Mouse (Mus musculus) olfactory bulb, adult 2 months (tissue): ENCODE data around the gene Rad51b. TPM values are rescaled to one million over a fixed set of nuclear protein-coding genes. Genes with fewer than 3 reads are reported as not detected.

Experiments used
- H3K27ac ChIP-seq: fragments of 200-500 bp; 2 replicates; pipeline ENCODE4 v1.5.1; 2012; ENCODE audit warnings: low read depth, low read length; ENCODE audit not compliant: insufficient read depth
- H3K4me1 ChIP-seq: fragments of 200-500 bp; 2 replicates; pipeline ENCODE4 v1.6.1; 2012; ENCODE audit warnings: low read length; ENCODE audit not compliant: control insufficient read depth, insufficient read depth
- H3K4me3 ChIP-seq: fragments of 200-500 bp; 2 replicates; pipeline ENCODE4 v1.5.1; 2012; ENCODE audit warnings: mild to moderate bottlenecking, low read depth, low read length, moderate library complexity; ENCODE audit not compliant: insufficient read depth
- CTCF ChIP-seq: fragments of 200-500 bp; IDR thresholded peaks from 2 replicates; pipeline ENCODE4 v1.5.1; 2012; ENCODE audit warnings: low read depth, mild to moderate bottlenecking, low read length, moderate library complexity; ENCODE audit not compliant: insufficient read depth
- POLR2A ChIP-seq: fragments of 200-500 bp; IDR thresholded peaks from 2 replicates; pipeline ENCODE4 v1.6.1; 2012; ENCODE audit warnings: mild to moderate bottlenecking, low read depth, low read length, moderate library complexity; ENCODE audit not compliant: insufficient read depth
- WGBS: fragments of 180-500 bp; shearing (Covaris S2); methylation state at CpG from one replicate; pipeline ENCODE4 v1.1.7; 2018; 5-methylcytosine and 5-hydroxymethylcytosine counted together
- polyA plus RNA-seq: library from polyadenylated mRNA; stranded (reverse); fragments of >200 nt; gene quantifications from 2 replicates; pipeline ENCODE4 v1.2.4, GENCODE M21; 2012; ENCODE audit warnings: low replicate concordance; ENCODE audit not compliant: missing spikeins, insufficient read depth, insufficient read length

The Rad51b gene
- polyA plus RNA-seq, 1 experiment = not detected

- 82% methylated on average over 8 of the region's 8 CpGs for WGBS
These were observed 152.8 kb downstream of the Rad51b start for GRCm38 (mm10) chr12:79449817-79450411.

GRCm38 (mm10) chr12:79452882-79453281 lies 155.8 kb downstream of the Rad51b start:
- WGBS = 94% methylated on average over 4 of the region's 4 CpGs
- no peak for TF ChIP-seq CTCF
- TF ChIP-seq POLR2A = no peak

More at GRCm38 (mm10) chr12:79449817-79450411, 152.8 kb downstream of the Rad51b start:
- TF ChIP-seq POLR2A (no peak), CTCF (no peak)
- Histone ChIP-seq H3K4me3 (no peak overlapping the region), H3K4me1 (no peaks in the 10 kb centered on the region), H3K27ac (no peak overlapping the region)

GRCm38 (mm10) chr12:79454017-79454416 lies 156.9 kb downstream of the Rad51b start:
- 78% methylated on average over 4 of the region's 4 CpGs for WGBS
- H3K4me3 ChIP-seq = no peak overlapping the region
- TF ChIP-seq POLR2A = no peak
- TF ChIP-seq CTCF = no peak
- H3K27ac ChIP-seq = no peak overlapping the region
- H3K4me1 ChIP-seq = no peaks in the 10 kb centered on the region

More at GRCm38 (mm10) chr12:79452882-79453281, 155.8 kb downstream of the Rad51b start:
- no peak overlapping the region for H3K4me3 ChIP-seq
- H3K4me1 ChIP-seq = no peaks in the 10 kb centered on the region
- H3K27ac ChIP-seq = no peak overlapping the region

- Histone ChIP-seq H3K27ac (no peak overlapping the region), H3K4me1 (no peaks in the 10 kb centered on the region), H3K4me3 (no peak overlapping the region)
- TF ChIP-seq CTCF (no peak), POLR2A (no peak)
- WGBS = 56% methylated on average over 12 of the region's 12 CpGs
These were observed 158.2 kb downstream of the Rad51b start for GRCm38 (mm10) chr12:79455061-79455847.

GRCm38 (mm10) chr12:79455848-79456164 lies 158.7 kb downstream of the Rad51b start:
- WGBS = 36% methylated on average over 3 of the region's 3 CpGs
- H3K4me3 ChIP-seq = no peak overlapping the region
- TF ChIP-seq CTCF (no peak), POLR2A (no peak)
- H3K27ac ChIP-seq = no peak overlapping the region
- no peaks in the 10 kb centered on the region for H3K4me1 ChIP-seq

- no peaks in the 10 kb centered on the region for H3K4me1 ChIP-seq
- 89% methylated on average over 9 of the region's 9 CpGs for WGBS
- TF ChIP-seq POLR2A = no peak
- TF ChIP-seq CTCF = no peak
- H3K4me3 ChIP-seq = no peak overlapping the region
- H3K27ac ChIP-seq = no peak overlapping the region
These were observed 159.2 kb downstream of the Rad51b start for GRCm38 (mm10) chr12:79456251-79456650.

GRCm38 (mm10) chr12:79463371-79463770 lies 166.3 kb downstream of the Rad51b start:
- Histone ChIP-seq H3K4me3 (no peak overlapping the region), H3K4me1 (no peaks in the 10 kb centered on the region), H3K27ac (no peak overlapping the region)
- TF ChIP-seq POLR2A (no peak), CTCF (no peak)
- 81% methylated on average over 3 of the region's 3 CpGs for WGBS

GRCm38 (mm10) chr12:79470113-79470512 lies 173.0 kb downstream of the Rad51b start:
- no peak overlapping the region for H3K4me3 ChIP-seq
- H3K27ac ChIP-seq = no peak overlapping the region
- H3K4me1 ChIP-seq = no peaks in the 10 kb centered on the region
- TF ChIP-seq POLR2A (no peak), CTCF (no peak)

GRCm38 (mm10) chr12:79471868-79472267 lies 174.8 kb downstream of the Rad51b start:
- WGBS = 93% methylated on average over 2 of the region's 2 CpGs
- TF ChIP-seq POLR2A (no peak), CTCF (no peak)
- H3K4me1 ChIP-seq = no peaks in the 10 kb centered on the region

More at GRCm38 (mm10) chr12:79471868-79472267, 174.8 kb downstream of the Rad51b start:
- Histone ChIP-seq H3K27ac (no peak overlapping the region), H3K4me3 (no peak overlapping the region)
